Mouse (Mus musculus) left cerebral cortex, postnatal 14 days (tissue): ENCODE measurements around the gene Phykpl. TPM values are rescaled to one million over a fixed set of nuclear protein-coding genes. Genes with fewer than 3 reads are reported as not detected.

Experiments
- DNase-seq, 2 experiments: peaks; one replicate each; pipeline ENCODE4 v3.0.0; 2021 to 2022; ENCODE audit warnings: low spot score in 2 of 2, mixed read lengths in 1 of 2
- intact Hi-C: fragments of 180-260 bp; cut with DNase I; formaldehyde crosslinking; loops from one replicate; pipeline ENCODE4 v1.15.1; 2025
- total RNA-seq, 2 experiments: library from RNA; stranded (reverse); gene quantifications; 2 replicates each; pipeline ENCODE4 v1.2.3; 2021

The Phykpl gene
- total RNA-seq, 2 experiments from 2014 or later = 5.8 to 6.4 TPM

GRCm38 (mm10) chr11:51635525-51636322, 51.2 kb downstream of the Phykpl start, which contains the start of gene Rmnd5b:
Rmnd5b (minus strand) TSS chr11:51635896.
- peak; percentile 95 to 97 for DNase-seq
- intact Hi-C loops = no loop called here

- DNase-seq = peak; percentile 63 to 72
- intact Hi-C loops = no loop called here
Observed at GRCm38 (mm10) chr11:51636323-51636684, 51.7 kb downstream of the Phykpl start.

- intact Hi-C loops = no loop called here
- DNase-seq = peak in 1 of 2 experiments; percentile 55
Observed at GRCm38 (mm10) chr11:51637971-51638414, 53.4 kb downstream of the Phykpl start.

- intact Hi-C loops = no loop called here
Observed at GRCm38 (mm10) chr11:51638497-51638896, 53.9 kb downstream of the Phykpl start.

GRCm38 (mm10) chr11:51640748-51641147, 56.2 kb downstream of the Phykpl start:
- DNase-seq = no peak
- intact Hi-C loops = no loop called here

More at GRCm38 (mm10) chr11:51638497-51638896, 53.9 kb downstream of the Phykpl start:
- DNase-seq = no peak

- DNase-seq = no peak
- intact Hi-C loops = no loop called here
Observed at GRCm38 (mm10) chr11:51643202-51643601, 58.6 kb downstream of the Phykpl start.

- DNase-seq = no peak
- intact Hi-C loops = no loop called here
Observed at GRCm38 (mm10) chr11:51643761-51644160, 59.2 kb downstream of the Phykpl start.

GRCm38 (mm10) chr11:51644217-51644616, 59.7 kb downstream of the Phykpl start:
- intact Hi-C loops = no loop called here
- DNase-seq = no peak

- intact Hi-C loops = no loop called here
- no peak for DNase-seq
Observed at GRCm38 (mm10) chr11:51645293-51645692, 60.7 kb downstream of the Phykpl start.

- intact Hi-C loops = no loop called here
- no peak for DNase-seq
Observed at GRCm38 (mm10) chr11:51646245-51646644, 61.7 kb downstream of the Phykpl start.

GRCm38 (mm10) chr11:51646751-51647667, 62.5 kb downstream of the Phykpl start:
- DNase-seq = no peak
- intact Hi-C loops = no loop called here

GRCm38 (mm10) chr11:51648566-51648965, 64.0 kb downstream of the Phykpl start:
- no peak for DNase-seq
- intact Hi-C loops = no loop called here

GRCm38 (mm10) chr11:51649111-51649888, 64.7 kb downstream of the Phykpl start:
- intact Hi-C loops = no loop called here
- no peak for DNase-seq

- intact Hi-C loops = no loop called here
- no peak for DNase-seq
Observed at GRCm38 (mm10) chr11:51649889-51650199, 65.3 kb downstream of the Phykpl start.

- DNase-seq = no peak
- intact Hi-C loops = no loop called here
Observed at GRCm38 (mm10) chr11:51650261-51650660, 65.7 kb downstream of the Phykpl start.

- intact Hi-C loops = no loop called here
- no peak for DNase-seq
Observed at GRCm38 (mm10) chr11:51650691-51651515, 66.3 kb downstream of the Phykpl start, which contains the start of the genes N4bp3 and D930048N14Rik. N4bp3 (minus strand) TSS chr11:51650842. D930048N14Rik (plus strand) TSS chr11:51650954.

- DNase-seq = no peak
- intact Hi-C loops = no loop called here
Observed at GRCm38 (mm10) chr11:51652889-51653418, 68.4 kb downstream of the Phykpl start.

GRCm38 (mm10) chr11:51653736-51654135, 69.2 kb downstream of the Phykpl start:
- intact Hi-C loops = no loop called here
- no peak for DNase-seq
